Mouse (Mus musculus) ovary, postnatal 36 days (tissue): ENCODE data around the gene 1810055G02Rik.
A peak's percentile ranks its signal among the peaks of the same experiment; 100 is the strongest.

Source experiments
- DNase-seq: peaks from one replicate; pipeline ENCODE4 v3.0.0; 2022; ENCODE audit warnings: low spot score, mixed read lengths

1810055G02Rik gene

DNA sequence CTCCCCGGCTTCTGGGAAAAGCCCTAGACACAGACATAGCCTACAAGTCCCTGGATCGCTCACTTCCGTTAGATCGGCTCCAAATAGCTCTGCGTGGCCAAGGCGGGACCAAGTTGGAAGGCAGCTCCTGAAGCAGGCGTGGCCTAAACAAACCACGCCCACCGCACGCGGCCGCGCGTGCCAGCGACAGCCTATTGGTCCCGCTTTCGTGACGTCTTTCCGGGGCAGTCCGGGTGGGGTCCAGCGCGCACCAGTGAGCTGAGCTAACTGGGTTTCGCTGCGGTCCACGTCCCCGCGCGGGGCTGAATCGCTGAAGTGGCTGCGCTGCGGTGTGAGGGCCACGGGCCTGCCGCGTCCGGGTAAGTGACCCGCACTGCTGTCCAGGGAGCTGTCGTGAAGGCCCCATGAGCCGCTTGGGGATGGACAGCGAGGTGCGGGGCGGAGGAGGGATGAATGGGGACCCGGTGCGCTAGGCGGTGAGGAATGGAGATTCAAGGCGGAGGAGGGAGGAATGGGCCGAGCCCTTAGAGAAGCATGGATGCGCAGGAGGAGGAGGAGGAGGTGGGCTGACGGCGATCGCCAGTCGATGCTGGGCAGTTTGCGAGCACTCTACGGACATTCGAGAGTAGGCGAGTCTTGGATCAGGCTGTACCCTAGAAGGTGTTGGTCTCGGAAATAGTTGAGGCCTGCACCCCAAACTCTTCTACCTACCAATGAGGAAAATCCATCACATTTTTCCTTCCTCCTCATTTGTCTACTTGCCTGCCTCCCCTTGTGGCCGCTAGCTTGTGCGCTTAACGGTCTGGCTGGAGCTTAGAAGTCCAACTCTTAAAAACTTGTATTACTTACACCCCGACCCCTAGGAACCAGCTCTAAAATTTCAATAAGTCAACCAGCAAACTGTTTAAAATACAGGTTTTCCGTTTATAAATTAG, at the start of gene 1810055G02Rik:
Gene 1810055G02Rik, plus strand, starts transcription at position 216 of the 935 bp plus-strand sequence.
- DNase-seq = peak; percentile 98

DNA sequence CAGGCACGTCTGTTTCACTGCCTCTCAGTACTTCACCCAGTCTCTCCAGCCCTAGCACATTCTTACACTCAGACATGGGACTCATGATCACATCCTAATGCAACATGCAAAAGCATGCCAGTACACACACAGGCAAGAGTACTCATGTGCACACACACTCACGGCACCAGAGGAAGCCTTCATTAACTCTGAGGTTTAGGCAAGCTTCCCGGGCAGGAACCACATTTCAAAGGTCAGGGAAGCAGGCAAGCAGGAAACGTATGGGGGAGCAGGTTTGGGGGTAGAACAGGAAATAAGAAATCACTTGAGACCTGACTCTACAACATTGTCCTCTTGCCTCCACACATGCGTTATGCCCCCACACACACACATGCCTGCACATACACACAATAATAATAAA, 42.6 kb upstream of the 1810055G02Rik start:
- no peak for DNase-seq

DNA sequence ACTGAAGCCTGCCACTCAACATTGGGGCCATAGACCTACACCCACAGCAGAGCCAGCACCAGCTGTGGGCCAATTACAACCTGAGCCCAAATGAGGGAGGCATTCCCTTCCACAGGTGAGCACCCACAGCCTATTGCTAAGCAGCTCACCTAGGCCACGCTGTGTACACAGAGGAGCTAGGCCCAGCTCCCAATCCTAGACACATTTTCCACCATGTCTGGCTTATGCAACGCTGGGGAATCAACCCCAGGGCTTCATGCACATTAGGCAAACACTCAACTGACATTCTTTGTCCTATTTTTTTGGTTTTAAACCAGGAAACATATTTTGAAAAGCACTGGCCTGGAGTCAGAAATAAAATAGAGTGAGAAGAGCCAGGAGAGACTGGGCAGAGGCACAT, 41.5 kb upstream of the 1810055G02Rik start:
- no peak for DNase-seq

DNA sequence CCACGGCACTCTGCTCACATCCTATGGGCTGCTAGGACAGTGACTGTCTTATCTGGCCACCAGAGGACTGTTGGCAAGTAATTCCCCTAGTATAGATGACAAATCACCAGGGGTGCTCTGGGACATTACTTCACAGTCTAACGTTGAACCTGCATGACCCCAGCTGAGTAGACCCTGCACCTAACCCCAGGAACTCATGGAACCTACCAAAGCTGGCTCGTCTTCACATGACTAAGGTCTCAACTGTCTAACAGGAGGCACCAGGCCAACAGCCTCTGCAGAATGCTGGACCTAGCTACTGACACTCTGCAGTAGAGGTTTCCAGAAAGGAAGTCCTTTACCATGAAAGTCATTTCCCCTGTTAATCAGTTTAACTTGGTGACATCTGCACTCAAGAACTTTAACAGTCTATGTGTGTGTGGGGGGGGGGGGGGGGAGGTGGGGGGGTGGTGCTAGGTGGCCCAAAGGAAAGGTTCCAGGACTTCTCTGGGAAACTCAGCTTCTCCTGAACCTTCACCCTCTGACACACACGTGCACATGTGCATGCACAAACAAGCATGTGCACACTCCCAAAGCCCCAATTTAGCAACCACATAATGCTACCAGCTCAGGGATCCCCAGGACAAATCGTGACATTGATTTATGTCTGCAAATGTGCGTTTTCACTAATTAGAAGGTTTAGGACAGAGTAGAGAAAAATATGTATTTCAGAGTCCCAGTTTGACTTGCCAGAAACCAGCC, 40.8 kb upstream of the 1810055G02Rik start:
- DNase-seq = no peak

DNA sequence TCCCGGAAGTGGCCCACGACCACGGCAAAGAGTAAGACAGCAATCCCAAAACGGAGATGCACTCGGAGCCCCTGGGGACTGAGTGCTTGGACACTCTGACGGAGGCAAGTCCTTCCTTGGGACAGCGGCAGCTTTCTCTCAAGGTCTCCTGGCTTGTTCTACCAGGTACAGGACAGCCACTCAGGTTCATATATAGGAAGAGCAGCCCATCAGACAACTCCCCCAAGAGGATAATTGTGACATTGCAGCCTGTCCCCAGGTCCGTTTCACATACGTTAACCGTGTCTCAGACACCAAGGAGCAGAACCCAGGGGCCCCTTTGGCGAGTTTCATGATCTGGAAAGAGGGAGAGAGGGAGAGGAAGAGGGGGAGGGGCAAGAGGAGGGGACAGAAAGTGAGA, 40.1 kb upstream of the 1810055G02Rik start:
- no peak for DNase-seq

DNA sequence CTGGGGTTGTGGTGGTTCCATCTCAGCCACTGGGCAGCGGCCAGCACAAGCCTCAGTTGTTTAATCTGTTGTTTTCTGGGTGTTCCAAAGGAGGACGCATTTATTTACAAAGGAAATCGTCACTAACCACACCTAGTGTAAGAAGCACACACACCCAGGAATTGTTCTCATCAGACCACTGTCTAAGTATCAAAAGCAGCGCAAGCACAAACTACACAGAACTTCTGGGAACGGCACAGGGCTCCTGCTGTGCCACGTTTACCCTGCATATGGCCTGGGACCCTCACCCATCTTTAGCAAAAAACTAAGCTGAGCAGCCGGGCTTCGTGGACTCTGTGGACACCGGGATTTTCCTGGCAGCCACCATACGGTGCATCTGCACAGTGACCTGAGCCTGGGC, 39.5 kb upstream of the 1810055G02Rik start:
- DNase-seq = no peak

DNA sequence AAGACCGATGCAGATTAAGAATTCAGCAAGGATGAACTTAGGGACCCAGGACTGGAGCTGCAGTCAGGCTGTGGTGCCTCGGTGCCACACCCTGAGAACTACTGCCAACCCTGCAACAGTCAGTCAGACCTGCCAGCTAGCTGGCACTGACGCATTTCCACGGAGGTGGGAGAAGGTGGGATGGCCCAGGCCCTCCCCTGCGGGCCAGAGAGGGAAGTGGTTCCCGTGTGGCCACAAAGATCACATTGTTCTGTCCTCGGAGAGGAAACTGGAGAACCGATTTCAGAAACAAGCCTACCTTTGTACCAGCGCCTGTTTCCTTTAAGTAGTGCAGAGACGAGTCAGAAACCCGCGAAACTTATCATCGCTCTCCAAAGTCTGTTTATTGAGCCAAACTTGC, 39.0 kb upstream of the 1810055G02Rik start:
- peak; percentile 54 for DNase-seq

DNA sequence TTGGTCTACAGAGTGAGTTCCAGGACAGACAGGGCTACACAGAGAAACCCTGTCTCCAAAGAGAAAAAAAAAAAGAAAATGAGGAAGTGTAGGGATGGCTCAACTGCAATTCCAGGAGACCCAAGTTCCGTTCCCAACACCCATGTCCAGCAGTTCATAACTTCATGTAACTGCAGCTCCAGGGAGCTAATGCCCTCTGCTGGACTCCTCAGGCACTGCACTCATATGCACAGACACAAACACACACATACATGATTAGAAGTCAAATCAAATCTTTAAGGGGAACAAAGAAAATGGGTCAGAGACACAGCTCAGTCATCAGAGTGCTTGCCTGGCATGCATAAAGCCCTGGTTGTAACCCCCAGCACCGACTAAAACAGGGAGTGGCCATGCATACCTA, 34.9 kb upstream of the 1810055G02Rik start:
- DNase-seq = no peak

DNA sequence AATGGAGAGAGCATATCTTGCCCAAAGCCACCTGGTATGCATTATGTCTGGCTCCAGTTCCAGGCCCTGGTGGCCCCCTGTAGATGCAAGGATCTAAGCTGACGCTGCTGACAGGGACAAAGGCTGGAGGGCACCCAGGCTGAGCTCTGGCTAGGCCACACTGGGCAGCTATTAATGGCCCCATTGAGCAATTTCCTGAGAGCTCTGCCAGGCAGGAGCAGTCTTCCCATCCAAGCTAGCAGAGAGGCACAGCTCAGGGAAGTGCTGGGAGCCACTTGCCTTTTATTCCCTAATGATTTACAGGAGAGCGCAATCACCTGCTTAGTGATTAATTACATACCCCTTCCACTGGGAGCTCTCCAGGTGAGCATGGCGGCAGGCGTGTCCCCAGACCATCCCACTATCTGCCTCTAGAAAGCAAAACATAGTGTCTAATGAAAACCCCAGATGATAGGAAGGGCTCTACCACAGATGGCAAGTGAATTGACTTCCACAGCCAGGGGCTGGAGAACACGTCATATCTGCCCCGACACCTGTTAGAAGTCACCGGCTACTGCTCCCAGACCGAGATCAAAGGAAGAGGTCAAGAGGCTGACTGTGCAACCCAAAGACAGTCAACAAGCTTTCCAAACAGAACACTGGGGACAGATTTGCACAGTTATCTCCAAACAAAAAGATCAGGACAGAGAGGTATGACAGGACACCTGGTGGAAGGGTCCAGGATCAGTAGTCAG, 33.8 kb upstream of the 1810055G02Rik start:
- no peak for DNase-seq

DNA sequence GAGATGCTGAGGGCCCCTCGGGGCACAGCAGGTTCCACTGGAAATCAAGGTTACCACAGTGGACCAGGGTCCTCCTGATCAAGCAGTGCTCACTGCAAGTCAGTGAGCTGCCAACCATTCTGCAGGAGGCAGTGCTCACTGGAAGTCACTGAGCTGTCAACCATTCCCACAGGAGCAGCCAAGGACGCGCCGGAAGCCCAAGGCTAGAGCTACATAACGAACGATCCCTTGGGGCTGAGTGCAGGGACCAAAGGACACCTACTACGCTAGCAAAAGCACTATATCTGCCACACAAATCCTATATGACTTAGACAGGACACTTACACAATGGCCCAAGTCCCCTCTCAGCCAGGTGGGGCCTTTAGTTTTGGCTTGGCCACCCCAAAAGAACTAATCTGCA, 27.4 kb upstream of the 1810055G02Rik start:
- peak; percentile 51 for DNase-seq

DNA sequence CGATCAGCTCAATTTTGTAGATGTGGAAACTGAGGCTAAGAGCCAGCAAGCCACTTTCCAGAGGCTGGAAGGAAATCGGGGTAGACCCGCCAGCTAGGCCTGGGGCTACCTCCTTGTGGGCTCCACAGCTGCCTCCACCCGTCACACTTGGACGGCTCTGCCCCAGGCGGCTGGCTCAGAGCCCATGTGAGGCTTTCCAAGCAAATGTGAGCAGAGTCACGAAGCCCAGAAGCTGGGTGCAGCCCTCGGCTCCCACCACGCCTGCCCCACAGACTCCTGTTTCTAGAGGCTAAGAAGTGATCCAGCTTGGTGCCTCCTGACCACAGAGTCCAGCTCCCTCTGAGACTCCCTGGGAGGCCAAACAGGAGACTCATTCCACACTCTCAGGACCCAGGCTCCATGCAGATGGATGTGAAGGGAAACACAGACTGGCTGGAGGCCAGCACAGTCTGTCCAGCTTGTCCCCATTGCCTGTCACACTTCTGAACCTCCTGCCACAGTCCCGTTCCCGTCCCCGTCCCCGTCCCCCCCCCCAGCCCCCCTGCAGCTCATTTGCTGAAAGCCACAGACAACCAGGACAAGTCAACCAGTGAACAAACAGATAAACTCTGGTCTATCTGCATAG, 26.7 kb upstream of the 1810055G02Rik start:
- peak; percentile 82 for DNase-seq

DNA sequence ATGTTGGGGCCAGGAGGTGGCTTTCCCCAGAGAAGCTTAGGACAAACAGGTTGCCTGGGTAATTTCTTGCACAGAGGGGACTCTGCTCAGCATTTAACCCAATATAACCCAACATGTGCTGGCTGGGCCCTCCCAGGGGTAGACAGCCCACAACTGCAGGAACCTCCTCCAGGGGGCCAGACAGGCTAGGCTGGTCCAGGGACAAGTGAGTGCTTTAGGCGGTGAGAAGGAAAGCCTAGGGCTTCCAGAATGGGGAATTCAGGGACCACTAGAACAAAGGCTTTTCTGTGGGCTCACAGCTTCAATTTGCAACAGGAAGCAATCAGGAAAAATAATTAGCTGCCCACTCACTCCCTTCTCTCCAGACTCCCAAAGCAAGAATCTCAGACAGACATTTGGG, 23.7 kb upstream of the 1810055G02Rik start:
- no peak for DNase-seq

DNA sequence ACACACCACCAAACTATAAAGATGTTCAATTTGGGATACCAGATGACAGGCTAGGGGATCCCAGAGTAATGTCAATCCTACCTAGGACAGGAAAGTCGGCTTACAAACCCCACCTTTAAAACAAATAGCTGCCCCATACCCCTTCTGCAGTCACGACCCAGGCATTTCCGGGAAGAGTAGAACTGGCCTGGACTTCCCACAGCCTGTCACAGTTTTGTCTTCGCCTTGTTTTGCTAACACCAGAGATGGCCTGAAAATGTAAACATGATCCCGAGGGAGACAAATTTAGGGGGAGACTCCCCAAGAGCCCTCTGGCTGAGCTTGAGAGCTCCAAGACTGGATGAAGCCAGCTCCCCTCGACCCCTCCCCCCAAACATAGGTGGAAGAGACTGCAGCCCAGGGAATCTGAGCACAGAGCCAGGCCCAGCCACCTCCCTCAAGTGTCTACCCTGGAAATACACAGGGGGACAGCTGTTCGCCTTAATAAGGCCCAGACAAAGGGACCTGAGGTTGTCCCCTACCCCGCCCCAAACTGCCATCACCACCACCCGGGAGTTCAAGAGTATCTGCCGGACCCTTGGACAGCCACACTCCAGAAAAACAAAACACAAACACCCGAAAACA, 23.0 kb upstream of the 1810055G02Rik start:
- DNase-seq = no peak

DNA sequence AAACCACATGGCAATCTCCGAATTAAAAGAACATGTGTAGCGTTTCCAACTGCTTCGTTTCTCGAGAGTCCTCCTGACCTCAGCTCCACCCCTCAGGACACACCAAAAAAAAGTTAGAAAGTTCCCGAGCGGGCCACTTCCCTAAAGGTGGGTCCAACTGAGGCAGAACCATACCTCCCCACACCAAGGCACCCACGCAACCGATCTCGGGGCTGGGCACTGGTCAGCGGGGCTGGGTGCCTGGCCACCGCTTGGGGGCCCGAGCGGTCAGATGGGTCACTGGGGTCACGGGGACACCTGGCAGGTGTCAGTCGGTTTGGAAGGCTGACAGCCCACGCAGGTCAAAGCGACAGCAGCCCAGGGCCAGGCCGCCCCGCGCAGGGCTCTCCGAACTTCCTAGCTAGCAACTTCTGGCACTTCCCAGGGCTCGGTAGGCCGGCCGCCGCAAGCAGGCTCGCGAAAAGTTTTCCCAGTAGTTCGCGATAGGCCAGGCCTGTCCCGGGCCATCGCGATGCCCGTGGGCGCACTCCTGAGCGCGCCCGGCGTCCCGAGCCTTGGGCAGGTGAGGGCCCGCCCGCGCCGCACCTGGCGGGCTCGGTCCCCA, 22.4 kb upstream of the 1810055G02Rik start:
- DNase-seq = peak; percentile 54

DNA sequence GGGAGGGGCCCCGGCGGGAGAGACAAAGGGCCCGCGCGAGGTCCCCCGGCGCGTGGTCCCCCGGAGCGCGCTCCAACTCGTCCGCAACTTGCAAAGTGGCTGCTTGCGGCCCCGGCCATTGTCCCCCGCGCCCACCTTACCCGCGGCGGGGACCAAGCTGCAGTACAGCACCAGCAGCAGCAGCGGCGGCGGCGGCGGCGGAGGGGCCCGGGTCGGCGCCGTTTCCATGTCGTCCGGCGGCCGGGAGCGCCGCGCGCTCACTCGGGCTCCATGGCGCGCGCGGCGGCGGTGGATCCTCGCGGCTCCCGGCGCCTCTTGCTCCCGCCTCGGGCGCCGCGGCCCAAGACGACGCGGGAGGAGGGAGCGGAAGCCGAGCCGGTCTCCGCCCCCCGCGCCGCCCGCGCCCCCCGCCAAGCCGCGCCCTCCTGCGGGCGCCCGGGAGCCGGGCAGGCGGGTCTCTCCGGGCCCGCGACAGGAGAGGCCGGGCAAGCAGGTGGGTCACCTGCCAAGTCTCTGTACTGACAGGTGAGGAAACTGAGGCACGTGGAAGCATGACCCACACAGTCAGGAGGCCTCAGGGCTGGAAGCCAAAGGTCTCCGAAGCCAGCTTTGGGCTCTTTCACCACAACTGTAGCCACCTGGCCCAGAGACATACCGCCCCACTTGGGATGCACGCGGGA, 21.7 kb upstream of the 1810055G02Rik start, which contains the start of gene Lrp5:
Gene Lrp5, minus strand, starts transcription at position 350 of the 680 bp plus-strand sequence.
- peak; percentile 81 for DNase-seq

DNA sequence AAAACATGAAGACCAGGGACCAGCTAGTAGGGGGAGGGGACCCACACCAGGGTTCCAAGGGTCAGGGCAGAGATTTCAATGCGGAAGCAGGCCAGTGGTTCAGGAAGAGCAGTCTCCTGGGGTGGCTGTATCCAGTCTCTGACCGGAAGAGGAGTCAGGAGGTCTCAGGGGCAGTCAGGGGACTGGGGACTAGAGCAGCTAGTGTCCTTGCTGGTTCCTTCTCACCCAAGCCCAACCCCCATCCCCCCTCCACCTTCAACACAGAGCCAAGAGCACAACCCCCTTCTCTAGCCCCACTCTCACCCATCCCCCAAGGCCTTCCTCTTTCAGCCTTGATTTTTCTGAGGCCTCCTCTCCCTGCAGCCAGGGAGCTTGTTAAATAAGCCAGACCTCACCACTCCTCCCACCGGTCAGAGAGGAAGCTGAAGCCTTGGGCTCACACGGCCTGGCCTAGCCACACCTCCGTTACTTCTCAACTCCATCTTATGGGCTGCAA, 20.4 kb upstream of the 1810055G02Rik start:
- no peak for DNase-seq

DNA sequence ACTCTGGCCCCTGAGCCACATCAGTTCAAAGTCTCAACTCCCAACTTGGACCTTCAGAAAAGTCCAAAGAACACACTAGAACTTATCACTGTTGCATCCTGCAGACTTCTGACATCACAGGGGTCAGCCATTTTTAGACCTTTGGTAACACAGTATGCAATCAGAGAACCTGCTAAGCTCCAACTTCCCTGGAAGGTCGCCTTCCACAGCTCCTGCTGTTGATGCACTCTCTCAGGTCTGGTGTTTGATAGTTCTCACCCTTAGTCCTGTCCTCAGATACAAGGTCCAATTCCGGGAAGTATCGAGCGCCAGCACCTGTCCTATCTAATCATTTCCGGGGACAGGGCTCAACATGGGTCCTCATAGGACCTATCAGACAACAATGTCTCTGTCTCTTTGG, 16.8 kb upstream of the 1810055G02Rik start:
- DNase-seq = no peak

DNA sequence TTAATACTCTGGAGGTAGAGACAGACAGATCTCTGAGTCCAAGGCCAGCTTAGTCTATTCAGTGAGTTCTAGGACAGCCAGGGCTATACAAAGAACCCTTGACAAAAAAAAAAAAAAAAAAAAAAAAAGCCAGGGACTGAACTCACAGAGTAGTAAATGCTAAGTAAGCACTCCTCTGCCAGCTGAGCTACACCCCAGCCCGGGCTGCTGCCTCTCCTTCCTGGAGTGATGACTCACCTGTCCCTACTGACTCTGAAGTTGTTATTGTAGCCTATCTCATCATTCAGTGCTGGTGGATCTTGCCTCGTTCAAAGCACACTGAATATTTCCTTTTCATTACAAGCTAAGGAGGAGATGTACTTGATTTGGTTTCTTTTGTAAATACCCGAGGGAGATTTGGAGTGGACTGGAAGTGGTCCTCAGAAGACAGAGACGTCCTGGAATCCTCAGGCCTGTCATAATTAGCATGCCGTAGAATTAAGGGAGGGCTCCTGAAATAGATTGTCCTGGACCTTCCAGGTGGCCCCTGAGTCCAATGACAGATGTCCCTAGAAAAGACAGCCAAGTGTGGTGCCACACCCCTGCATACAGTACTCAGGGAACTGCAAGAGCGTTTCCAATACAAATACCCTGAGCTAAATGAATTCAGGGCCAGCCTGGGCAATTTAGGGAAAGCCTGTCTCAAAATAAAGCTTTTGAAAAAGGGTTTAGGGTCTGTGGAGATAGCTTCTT, 15.5 kb upstream of the 1810055G02Rik start:
- no peak for DNase-seq

DNA sequence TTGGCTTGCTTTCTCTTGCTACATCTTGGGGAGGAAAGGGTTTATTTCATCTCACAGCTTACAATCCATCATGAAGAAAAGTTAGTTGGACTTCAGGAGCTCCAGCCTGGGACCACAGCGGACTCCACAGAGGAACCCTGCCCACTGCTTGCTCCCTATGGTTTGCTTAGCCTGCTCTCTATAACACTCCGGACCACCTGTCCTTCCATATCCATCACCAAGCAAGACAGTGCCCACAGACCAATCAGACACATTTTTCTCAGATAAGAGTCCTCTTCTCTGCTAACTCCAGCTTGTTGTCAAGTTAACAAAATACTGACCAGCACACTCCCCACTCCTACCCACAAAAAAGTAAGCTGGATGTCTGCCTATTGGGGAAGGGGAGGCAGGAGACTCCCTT, 13.6 kb upstream of the 1810055G02Rik start:
- DNase-seq = no peak

DNA sequence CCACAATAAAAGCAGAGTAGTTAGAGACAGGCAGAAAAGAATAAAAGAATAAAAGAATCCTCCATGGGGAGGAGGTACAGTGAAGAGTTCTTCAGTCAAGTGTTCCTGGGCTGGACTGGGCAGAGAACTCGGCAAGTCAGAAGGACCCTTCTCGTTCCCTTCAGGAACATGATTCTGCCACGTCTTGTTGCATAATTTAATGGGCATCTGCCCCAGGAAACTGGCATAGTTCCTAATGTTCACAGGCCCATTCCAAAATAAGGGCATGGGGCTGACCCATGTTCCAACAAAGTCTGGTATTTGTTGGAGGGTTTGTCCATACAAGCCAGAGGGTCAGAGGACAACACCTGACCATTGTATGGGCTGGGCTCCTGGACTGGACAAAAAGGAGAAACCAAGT, 13.1 kb upstream of the 1810055G02Rik start:
- DNase-seq = no peak
